Mouse (Mus musculus): ENCODE data around the gene Zfp867. TPM values are rescaled to one million over a fixed set of nuclear protein-coding genes. Genes with fewer than 3 reads are reported as not detected.
A peak's percentile ranks its signal among the peaks of the same experiment; 100 is the strongest.

Zfp867 gene
- total RNA-seq, 1 experiment = 5.9 TPM

DNA sequence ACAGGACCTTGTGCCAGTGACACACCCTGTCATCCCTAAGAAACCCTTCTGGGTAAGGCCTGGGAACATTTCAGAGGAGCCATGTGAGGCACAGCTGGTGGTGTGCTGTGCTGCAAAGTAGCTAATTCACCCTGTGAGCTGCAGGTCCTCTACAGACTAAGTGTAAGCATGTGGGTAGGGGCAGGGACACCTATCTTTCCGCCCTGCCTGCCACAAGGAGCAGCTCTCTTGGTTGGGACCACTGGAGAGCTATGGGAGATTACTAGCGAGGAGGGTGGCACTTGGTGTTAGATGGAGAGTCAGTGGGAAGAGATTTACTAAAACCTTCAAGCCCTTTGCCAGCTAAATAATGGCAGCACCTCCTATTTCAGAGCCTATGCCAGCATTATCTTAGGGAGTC lies 15.4 kb downstream of the Zfp867 start:
- in situ Hi-C loops (cut with MboI; ENCODE audit: low sequenced_read_pairs in 2 of 2, unreplicated experiment in 2 of 2) = no loop called here
- no peak for DNase-seq (ENCODE audit: low read depth, low spot score)
- H3K36me3 ChIP-seq (ENCODE audit: control insufficient read depth, insufficient read depth, low read length, poor library complexity, severe bottlenecking) = peaks cover 35% of the 10 kb centered on the region

DNA sequence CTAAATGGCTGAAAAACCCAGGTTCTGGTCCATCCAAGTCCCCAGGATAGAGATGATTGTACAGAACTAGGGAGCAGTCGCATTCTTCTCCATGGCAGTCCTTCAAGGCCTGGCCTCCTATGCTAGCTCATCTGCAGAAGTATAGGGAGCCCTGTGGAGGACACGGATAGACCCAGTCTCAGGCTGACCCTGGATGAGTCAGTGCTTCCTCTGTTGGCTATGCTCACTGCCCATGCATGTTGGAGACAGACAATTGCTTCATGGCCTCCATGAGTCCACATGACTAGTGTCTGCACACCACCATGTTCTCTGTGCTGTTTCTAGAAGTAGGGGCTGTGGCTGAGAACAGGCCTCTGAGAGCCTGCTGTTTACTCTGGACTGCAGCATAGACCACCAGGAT lies 15.9 kb downstream of the Zfp867 start:
- no peak overlapping the region for H3K4me3 ChIP-seq (ENCODE audit: insufficient read depth in 1 of 2, low read depth in 1 of 2, low read length in 2 of 2, poor library complexity in 1 of 2, severe bottlenecking in 1 of 2)
- peaks cover 41% of the 10 kb centered on the region for H3K36me3 ChIP-seq (ENCODE audit: control insufficient read depth, insufficient read depth, low read length, poor library complexity, severe bottlenecking)
- H3K9me3 ChIP-seq (ENCODE audit: control insufficient read depth, insufficient read depth, low read depth, low read length) = no peaks in the 10 kb centered on the region
- TF ChIP-seq ZC3H11A (IDR thresholded peaks at IDR 0.05; ENCODE audit: borderline replicate concordance, low read depth, low read length) = no peak
- TF ChIP-seq MAFK (IDR thresholded peaks at IDR 0.05; ENCODE audit: insufficient read depth, low read depth, low read length) = no peak
- no peak for TF ChIP-seq CHD2 (IDR thresholded peaks at IDR 0.05; ENCODE audit: low read depth, low read length)
- TF ChIP-seq HCFC1 (IDR thresholded peaks at IDR 0.05; ENCODE audit: borderline replicate concordance, insufficient read depth, low read length) = no peak
- TF ChIP-seq ZNF384 (IDR thresholded peaks at IDR 0.05; ENCODE audit: low read depth, low read length) = no peak
- peaks cover 0 to 8% of the 10 kb centered on the region in 2 experiments; a peak in 1 of 4 replicates for H3K4me1 ChIP-seq (ENCODE audit: control insufficient read depth in 2 of 2, insufficient read depth in 2 of 2, low read length in 2 of 2, poor library complexity in 1 of 2)
- DNase-seq (ENCODE audit: low read depth, low spot score) = no peak
- H3K27ac ChIP-seq (ENCODE audit: insufficient read depth, low read depth, low read length, poor library complexity, severe bottlenecking) = no peak overlapping the region
- no peak overlapping the region for H3K9ac ChIP-seq (ENCODE audit: insufficient read depth, low read depth, low read length, poor library complexity, severe bottlenecking)
- in situ Hi-C loops (cut with MboI; ENCODE audit: low sequenced_read_pairs in 2 of 2, unreplicated experiment in 2 of 2) = no loop called here

More for the DNA sequence above, 15.4 kb downstream of the Zfp867 start:
- TF ChIP-seq ZNF384 (IDR thresholded peaks at IDR 0.05; ENCODE audit: low read depth, low read length) = no peak
- TF ChIP-seq MAFK (IDR thresholded peaks at IDR 0.05; ENCODE audit: insufficient read depth, low read depth, low read length) = no peak
- TF ChIP-seq HCFC1 (IDR thresholded peaks at IDR 0.05; ENCODE audit: borderline replicate concordance, insufficient read depth, low read length) = no peak
- no peak for TF ChIP-seq ZC3H11A (IDR thresholded peaks at IDR 0.05; ENCODE audit: borderline replicate concordance, low read depth, low read length)
- TF ChIP-seq CHD2 (IDR thresholded peaks at IDR 0.05; ENCODE audit: low read depth, low read length) = no peak
- Histone ChIP-seq H3K4me1 (ENCODE audit: control insufficient read depth in 2 of 2, insufficient read depth in 2 of 2, low read length in 2 of 2, poor library complexity in 1 of 2) (peaks cover 0 to 8% of the 10 kb centered on the region in 2 experiments; a peak in 1 of 4 replicates), H3K4me3 (ENCODE audit: insufficient read depth in 1 of 2, low read depth in 1 of 2, low read length in 2 of 2, poor library complexity in 1 of 2, severe bottlenecking in 1 of 2) (no peak overlapping the region), H3K9ac (ENCODE audit: insufficient read depth, low read depth, low read length, poor library complexity, severe bottlenecking) (no peak overlapping the region), H3K27ac (ENCODE audit: insufficient read depth, low read depth, low read length, poor library complexity, severe bottlenecking) (no peak overlapping the region), H3K9me3 (ENCODE audit: control insufficient read depth, insufficient read depth, low read depth, low read length) (no peaks in the 10 kb centered on the region)

DNA sequence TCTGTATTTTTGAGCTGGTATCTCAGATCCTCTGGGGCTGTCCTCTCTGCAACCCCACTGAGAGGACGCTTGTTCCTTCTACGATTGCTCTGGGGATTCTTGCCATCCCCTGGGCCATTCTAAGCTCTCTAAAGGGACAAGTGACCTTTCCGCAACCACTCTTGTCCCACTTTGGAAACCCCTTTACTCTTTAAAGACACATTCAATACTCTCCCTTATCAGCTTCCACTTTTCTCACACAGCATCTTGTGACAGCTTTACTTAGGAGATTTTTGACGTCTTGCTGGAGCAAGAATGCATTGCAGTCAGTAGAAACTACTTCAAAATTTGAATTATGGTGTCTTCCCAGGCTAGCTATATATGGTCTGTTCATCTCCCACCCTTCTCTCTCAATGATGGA lies 21.2 kb downstream of the Zfp867 start, which contains the start of gene Snap47:
Gene Snap47 (minus strand): TSS at position 101 of the 400 bp plus-strand sequence.
- in situ Hi-C loops (cut with MboI; ENCODE audit: low sequenced_read_pairs in 2 of 2, unreplicated experiment in 2 of 2) = no loop called here
- Histone ChIP-seq H3K9me3 (ENCODE audit: control insufficient read depth, insufficient read depth, low read depth, low read length) (no peaks in the 10 kb centered on the region), H3K36me3 (ENCODE audit: control insufficient read depth, insufficient read depth, low read length, poor library complexity, severe bottlenecking) (peaks cover 32% of the 10 kb centered on the region), H3K4me3 (ENCODE audit: insufficient read depth in 1 of 2, low read depth in 1 of 2, low read length in 2 of 2, poor library complexity in 1 of 2, severe bottlenecking in 1 of 2) (peak within 1 kb of the TSS; percentile 84 to 97), H3K27ac (ENCODE audit: insufficient read depth, low read depth, low read length, poor library complexity, severe bottlenecking) (peak within 1 kb of the TSS; percentile 70), H3K4me1 (ENCODE audit: control insufficient read depth in 2 of 2, insufficient read depth in 2 of 2, low read length in 2 of 2, poor library complexity in 1 of 2) (peaks cover 3 to 9% of the 10 kb centered on the region in 2 experiments; a peak in 3 of 4 replicates), H3K9ac (ENCODE audit: insufficient read depth, low read depth, low read length, poor library complexity, severe bottlenecking) (peak within 1 kb of the TSS; percentile 94)
- DNase-seq (ENCODE audit: low read depth, low spot score) = no peak
- no peak for TF ChIP-seq ZC3H11A (IDR thresholded peaks at IDR 0.05; ENCODE audit: borderline replicate concordance, low read depth, low read length)
- TF ChIP-seq ZNF384 (IDR thresholded peaks at IDR 0.05; ENCODE audit: low read depth, low read length) = no peak
- no peak for TF ChIP-seq CHD2 (IDR thresholded peaks at IDR 0.05; ENCODE audit: low read depth, low read length)
- TF ChIP-seq MAFK (IDR thresholded peaks at IDR 0.05; ENCODE audit: insufficient read depth, low read depth, low read length) = no peak
- TF ChIP-seq HCFC1 (IDR thresholded peaks at IDR 0.05; ENCODE audit: borderline replicate concordance, insufficient read depth, low read length) = no peak

DNA sequence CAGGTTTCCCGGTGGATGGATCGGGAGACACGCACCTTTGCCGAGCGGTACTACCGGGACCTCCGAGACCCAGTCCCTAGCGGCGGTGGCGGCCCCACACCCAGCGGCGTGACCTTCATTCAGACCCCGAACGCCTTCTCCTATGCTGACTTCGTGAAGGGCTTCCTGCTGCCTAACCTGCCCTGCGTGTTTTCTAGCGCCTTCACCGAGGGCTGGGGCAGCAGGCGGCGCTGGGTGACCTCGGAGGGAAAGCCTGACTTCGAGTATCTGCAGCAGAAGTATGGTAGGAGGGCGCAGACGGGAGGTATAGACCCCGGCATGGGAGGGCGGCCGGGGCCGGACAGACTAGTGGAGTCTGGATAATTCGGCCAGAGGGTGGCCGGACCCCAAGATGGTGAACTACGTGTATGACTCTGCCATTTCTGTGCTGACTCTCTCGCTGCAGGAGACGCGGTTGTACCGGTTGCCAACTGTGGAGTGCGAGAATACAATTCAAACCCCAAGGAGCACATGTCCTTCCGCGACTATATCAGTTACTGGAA lies 22.0 kb downstream of the Zfp867 start:
- no peak for TF ChIP-seq ZNF384 (IDR thresholded peaks at IDR 0.05; ENCODE audit: low read depth, low read length)
- no peak for TF ChIP-seq CHD2 (IDR thresholded peaks at IDR 0.05; ENCODE audit: low read depth, low read length)
- no peak for TF ChIP-seq MAFK (IDR thresholded peaks at IDR 0.05; ENCODE audit: insufficient read depth, low read depth, low read length)
- TF ChIP-seq ZC3H11A (IDR thresholded peaks at IDR 0.05; ENCODE audit: borderline replicate concordance, low read depth, low read length) = no peak
- no peak; the same call in 1 of the 2 replicates for TF ChIP-seq HCFC1 (IDR thresholded peaks at IDR 0.05; ENCODE audit: borderline replicate concordance, insufficient read depth, low read length)
- Histone ChIP-seq H3K36me3 (ENCODE audit: control insufficient read depth, insufficient read depth, low read length, poor library complexity, severe bottlenecking) (peaks cover 27% of the 10 kb centered on the region), H3K9ac (ENCODE audit: insufficient read depth, low read depth, low read length, poor library complexity, severe bottlenecking) (peak overlapping the region; percentile 94), H3K9me3 (ENCODE audit: control insufficient read depth, insufficient read depth, low read depth, low read length) (no peaks in the 10 kb centered on the region), H3K27ac (ENCODE audit: insufficient read depth, low read depth, low read length, poor library complexity, severe bottlenecking) (peak overlapping the region; percentile 70), H3K4me1 (ENCODE audit: control insufficient read depth in 2 of 2, insufficient read depth in 2 of 2, low read length in 2 of 2, poor library complexity in 1 of 2) (peaks cover 3 to 9% of the 10 kb centered on the region in 2 experiments; a peak in 3 of 4 replicates), H3K4me3 (ENCODE audit: insufficient read depth in 1 of 2, low read depth in 1 of 2, low read length in 2 of 2, poor library complexity in 1 of 2, severe bottlenecking in 1 of 2) (peak overlapping the region; percentile 84 to 97)
- in situ Hi-C loops (cut with MboI; ENCODE audit: low sequenced_read_pairs in 2 of 2, unreplicated experiment in 2 of 2) = no loop called here
- no peak for DNase-seq (ENCODE audit: low read depth, low spot score)
